Mouse (Mus musculus) G1E (cell line): ENCODE results near the gene Slc22a13. TPM values are rescaled to one million over a fixed set of nuclear protein-coding genes. Genes with fewer than 3 reads are reported as not detected.

Experiments used
- ATAC-seq: 2 replicates; pipeline ENCODE4 v1.8.0; 2016; ENCODE audit warnings: mild to moderate bottlenecking; ENCODE audit not compliant: insufficient number of reproducible peaks, poor library complexity, low FRiP score, severe bottlenecking; ENCODE audit errors: extremely low read depth
- DNase-seq: peaks from one replicate; pipeline ENCODE4 v3.0.0; 2012; ENCODE audit warnings: low spot score
- H3K27me3 ChIP-seq: 2 replicates; pipeline ENCODE4 v1.6.1; 2012; ENCODE audit warnings: mild to moderate bottlenecking, low read length, inconsistent platforms; ENCODE audit not compliant: insufficient read depth
- H3K36me3 ChIP-seq: replicated peaks from 2 replicates; pipeline ENCODE3; 2012; ENCODE audit warnings: mild to moderate bottlenecking, inconsistent platforms
- H3K4me1 ChIP-seq: 2 replicates; pipeline ENCODE4 v1.6.1; 2012; ENCODE audit warnings: low read depth, low read length, inconsistent platforms, mixed read lengths; ENCODE audit not compliant: insufficient read depth
- H3K4me3 ChIP-seq: 2 replicates; pipeline ENCODE4 v1.5.1; 2012; ENCODE audit warnings: low read depth, mild to moderate bottlenecking, inconsistent platforms, low read length, moderate library complexity, mixed read lengths
- H3K9me3 ChIP-seq: replicated peaks from 2 replicates; pipeline ENCODE4 v1.6.1; 2012; ENCODE audit warnings: inconsistent platforms
- CTCF ChIP-seq: IDR thresholded peaks from 2 replicates; pipeline ENCODE4 v1.5.1; 2012; ENCODE audit warnings: low read depth, low read length, inconsistent platforms, mixed read lengths
- GATA1 ChIP-seq: IDR thresholded peaks from 2 replicates; pipeline ENCODE4 v1.6.1; 2012; ENCODE audit warnings: borderline replicate concordance, low read length, inconsistent platforms, mixed read lengths
- GATA2 ChIP-seq: IDR thresholded peaks from 2 replicates; pipeline ENCODE4 v1.6.1; 2012; ENCODE audit warnings: low read depth, low read length, inconsistent platforms, borderline replicate concordance
- POLR2AphosphoS5 ChIP-seq: IDR thresholded peaks from 2 replicates; pipeline ENCODE4 v1.6.1; 2012; ENCODE audit warnings: low read depth, low read length, inconsistent platforms; ENCODE audit not compliant: insufficient replicate concordance
- TAL1 ChIP-seq: conservative IDR thresholded peaks from 2 replicates; pipeline ENCODE4 v1.6.1; 2012; ENCODE audit warnings: low read depth, low read length, inconsistent platforms, mixed read lengths
- polyA plus RNA-seq: library from polyadenylated mRNA; stranded (reverse); fragments of >175 nt; gene quantifications from 2 replicates; pipeline ENCODE4 v1.2.3, GENCODE M21; 2012
- total RNA-seq, 2 experiments: library from RNA; stranded (forward) in 1 of 2; stranded (reverse) in 1 of 2; fragments of 200-1000 nt in 1 of 2; fragments of >200 nt in 1 of 2; fragmentation: Nextera tagmentation in 1 of 2; gene quantifications; 2 replicates each; pipeline ENCODE4 v1.2.3; 2014 to 2017

The Slc22a13 gene
- total and polyA plus RNA-seq, 3 experiments = not detected

DNA sequence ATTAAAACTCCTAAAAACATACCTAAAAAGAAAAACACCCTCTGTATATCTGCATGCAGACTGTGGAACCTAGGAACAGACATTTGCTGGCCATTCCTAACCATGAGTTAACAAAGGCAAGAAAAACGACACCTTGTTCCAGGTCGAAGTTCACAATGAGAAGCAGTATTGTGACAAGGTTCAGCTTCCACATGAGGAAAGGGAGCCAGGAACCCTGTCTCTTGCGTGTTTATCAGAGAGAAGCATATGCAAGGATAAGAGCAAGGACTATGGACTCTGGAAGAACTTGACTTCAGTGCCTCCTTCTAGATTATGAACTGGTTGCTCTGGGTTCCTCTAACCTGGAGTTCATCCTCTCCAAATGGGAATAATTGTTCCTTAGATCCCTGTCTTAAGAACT, 35.1 kb upstream of the Slc22a13 start:
- Histone ChIP-seq H3K9me3 (no peaks in the 10 kb centered on the region), H3K4me1 (no peaks in the 10 kb centered on the region), H3K36me3 (peaks cover 91% of the 10 kb centered on the region), H3K27me3 (no peaks in the 10 kb centered on the region), H3K4me3 (no peak overlapping the region)
- ATAC-seq (no peak), DNase-seq (no peak)
- TF ChIP-seq GATA1 (no peak), CTCF (no peak), POLR2AphosphoS5 (no peak), TAL1 (no peak)

DNA sequence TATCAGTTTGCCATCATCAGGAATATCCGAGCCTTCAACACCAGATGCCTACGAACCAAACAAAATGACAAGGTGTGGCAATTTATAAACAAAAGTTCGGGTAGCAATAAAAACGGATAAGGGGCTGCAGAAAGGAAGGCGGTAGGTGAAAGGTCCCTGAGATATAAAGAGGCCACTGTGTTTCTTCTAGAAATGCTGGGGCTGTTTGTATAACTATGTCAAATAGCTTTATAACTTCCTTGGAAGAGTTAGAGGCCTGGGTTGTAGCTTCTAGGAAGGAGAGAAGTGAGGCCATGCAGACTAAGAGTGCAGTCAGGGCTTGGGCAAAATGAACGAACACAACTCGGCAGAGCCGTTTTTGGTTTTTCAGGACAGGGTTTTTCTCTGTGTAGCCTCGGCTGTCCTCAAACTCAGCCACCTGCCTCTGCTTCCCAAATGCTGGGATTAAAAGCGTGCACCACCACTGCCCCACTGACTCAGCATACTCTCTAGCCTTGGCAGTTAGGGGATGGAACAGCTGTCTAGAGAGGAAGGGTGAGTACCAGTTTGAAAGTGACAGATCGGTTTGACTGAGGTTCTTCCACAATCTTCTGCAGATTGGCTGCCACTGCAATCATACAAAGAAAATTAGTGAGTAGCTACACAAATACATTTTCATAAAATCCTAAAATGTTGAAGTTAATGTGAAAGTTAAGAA, 32.4 kb upstream of the Slc22a13 start:
- Histone ChIP-seq H3K36me3 (peaks cover 78% of the 10 kb centered on the region), H3K4me3 (no peak overlapping the region), H3K4me1 (no peaks in the 10 kb centered on the region), H3K9me3 (no peaks in the 10 kb centered on the region), H3K27me3 (no peaks in the 10 kb centered on the region)
- TF ChIP-seq GATA1 (no peak), POLR2AphosphoS5 (no peak), GATA2 (no peak), TAL1 (no peak), CTCF (no peak)
- ATAC-seq (no peak), DNase-seq (no peak)

DNA sequence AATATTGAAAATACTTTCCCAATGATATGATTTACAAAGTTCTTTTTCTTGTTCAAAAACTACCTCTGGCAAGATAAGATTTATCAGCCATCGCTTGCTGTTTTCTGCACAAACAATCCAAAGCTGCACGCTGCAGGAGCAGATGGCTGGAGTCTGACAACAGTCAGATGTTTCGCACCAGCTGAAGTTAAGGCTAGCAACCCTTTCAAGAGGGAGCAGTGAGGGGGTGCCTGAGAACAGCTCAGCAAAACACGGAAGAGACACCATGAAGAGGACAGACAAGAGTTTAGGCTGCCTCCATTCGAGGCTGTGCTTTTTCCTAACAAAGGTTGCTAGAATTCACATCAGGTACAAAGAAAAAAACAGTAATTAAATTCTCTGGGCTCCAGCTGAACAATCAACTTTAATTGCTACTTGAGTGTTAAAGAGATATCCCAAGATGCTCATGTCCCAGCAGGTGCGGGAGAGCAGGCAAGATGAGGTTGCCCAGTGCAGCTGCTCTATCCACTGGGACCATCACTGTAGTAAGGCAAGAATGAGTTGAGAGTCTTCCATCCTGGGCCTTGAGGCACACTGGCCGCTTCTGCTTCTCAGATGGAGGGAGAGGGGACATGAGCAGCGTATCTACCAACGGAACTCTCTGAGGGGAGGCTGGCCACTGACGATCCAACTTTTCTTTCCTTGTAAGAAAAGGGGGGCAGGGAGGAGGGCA, 31.5 kb upstream of the Slc22a13 start:
- H3K4me3 ChIP-seq = no peak overlapping the region
- ATAC-seq = no peak
- H3K27me3 ChIP-seq = no peaks in the 10 kb centered on the region
- peaks cover 71% of the 10 kb centered on the region for H3K36me3 ChIP-seq
- no peak for TF ChIP-seq CTCF
- no peak for TF ChIP-seq TAL1
- no peak for TF ChIP-seq POLR2AphosphoS5
- no peak for TF ChIP-seq GATA1
- no peak for TF ChIP-seq GATA2
- no peaks in the 10 kb centered on the region for H3K4me1 ChIP-seq
- DNase-seq = no peak
- H3K9me3 ChIP-seq = no peaks in the 10 kb centered on the region

DNA sequence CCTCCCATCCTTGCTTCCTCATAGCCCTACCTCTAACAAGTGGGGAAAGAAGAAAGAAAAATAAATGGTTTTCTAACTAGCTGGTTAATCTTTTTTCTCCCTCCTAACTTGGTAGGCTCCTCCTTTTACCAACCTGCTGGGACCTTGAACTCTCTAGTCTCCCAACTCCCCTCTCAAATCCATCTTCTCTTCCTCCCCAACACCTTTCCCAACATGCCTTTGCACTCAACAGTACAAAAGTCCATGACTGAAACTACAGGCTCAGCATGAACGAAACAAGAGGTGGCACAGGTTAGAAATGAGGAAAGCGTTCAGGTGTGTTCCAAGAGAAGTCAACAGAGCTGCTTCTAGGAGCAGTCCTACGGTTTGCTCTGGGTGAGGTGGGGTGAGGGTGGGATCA, 30.4 kb upstream of the Slc22a13 start:
- TF ChIP-seq GATA2 (no peak), TAL1 (no peak), CTCF (no peak), GATA1 (no peak), POLR2AphosphoS5 (no peak)
- no peak overlapping the region for H3K4me3 ChIP-seq
- DNase-seq (no peak), ATAC-seq (no peak)
- H3K36me3 ChIP-seq = peaks cover 62% of the 10 kb centered on the region
- H3K4me1 ChIP-seq = no peaks in the 10 kb centered on the region
- H3K27me3 ChIP-seq = no peaks in the 10 kb centered on the region
- H3K9me3 ChIP-seq = no peaks in the 10 kb centered on the region

GRCm38 (mm10) chr9:119238796-119239195, 29.9 kb upstream of the Slc22a13 start:
- DNase-seq (no peak), ATAC-seq (no peak)
- TF ChIP-seq GATA2 (no peak), TAL1 (no peak), GATA1 (no peak), CTCF (no peak), POLR2AphosphoS5 (no peak)
- Histone ChIP-seq H3K4me1 (no peaks in the 10 kb centered on the region), H3K9me3 (no peaks in the 10 kb centered on the region), H3K36me3 (peaks cover 58% of the 10 kb centered on the region), H3K27me3 (no peaks in the 10 kb centered on the region), H3K4me3 (no peak overlapping the region)

- H3K27me3 ChIP-seq = peaks cover 2% of the 10 kb centered on the region; the same call in 1 of the 2 replicates
- ATAC-seq (no peak), DNase-seq (no peak)
- H3K9me3 ChIP-seq = no peaks in the 10 kb centered on the region
- TF ChIP-seq POLR2AphosphoS5 (no peak), CTCF (no peak), GATA2 (no peak), TAL1 (no peak), GATA1 (no peak)
- H3K4me1 ChIP-seq = no peaks in the 10 kb centered on the region
- H3K36me3 ChIP-seq = no peaks in the 10 kb centered on the region
- H3K4me3 ChIP-seq = no peak overlapping the region
Observed at GRCm38 (mm10) chr9:119231552-119231951, 22.7 kb upstream of the Slc22a13 start.
